Mouse (Mus musculus) neutrophil, adult 83 days (primary cell): Measurements from ENCODE around the gene Tbc1d4. TPM values are rescaled to one million over a fixed set of nuclear protein-coding genes. Genes with fewer than 3 reads are reported as not detected.

Experiments
- total RNA-seq, 2 experiments: library from RNA; stranded (reverse); gene quantifications; one replicate each; pipeline ENCODE4 v1.2.4; 2023

Gene Tbc1d4
- 1 to 10 TPM; 3.5 to 5.7 TPM for total RNA-seq

GRCm38 (mm10) chr14:101608519-101609368 lies at the start of gene Tbc1d4:
Gene Tbc1d4, minus strand, starts transcription at chr14:101609191.

DNA sequence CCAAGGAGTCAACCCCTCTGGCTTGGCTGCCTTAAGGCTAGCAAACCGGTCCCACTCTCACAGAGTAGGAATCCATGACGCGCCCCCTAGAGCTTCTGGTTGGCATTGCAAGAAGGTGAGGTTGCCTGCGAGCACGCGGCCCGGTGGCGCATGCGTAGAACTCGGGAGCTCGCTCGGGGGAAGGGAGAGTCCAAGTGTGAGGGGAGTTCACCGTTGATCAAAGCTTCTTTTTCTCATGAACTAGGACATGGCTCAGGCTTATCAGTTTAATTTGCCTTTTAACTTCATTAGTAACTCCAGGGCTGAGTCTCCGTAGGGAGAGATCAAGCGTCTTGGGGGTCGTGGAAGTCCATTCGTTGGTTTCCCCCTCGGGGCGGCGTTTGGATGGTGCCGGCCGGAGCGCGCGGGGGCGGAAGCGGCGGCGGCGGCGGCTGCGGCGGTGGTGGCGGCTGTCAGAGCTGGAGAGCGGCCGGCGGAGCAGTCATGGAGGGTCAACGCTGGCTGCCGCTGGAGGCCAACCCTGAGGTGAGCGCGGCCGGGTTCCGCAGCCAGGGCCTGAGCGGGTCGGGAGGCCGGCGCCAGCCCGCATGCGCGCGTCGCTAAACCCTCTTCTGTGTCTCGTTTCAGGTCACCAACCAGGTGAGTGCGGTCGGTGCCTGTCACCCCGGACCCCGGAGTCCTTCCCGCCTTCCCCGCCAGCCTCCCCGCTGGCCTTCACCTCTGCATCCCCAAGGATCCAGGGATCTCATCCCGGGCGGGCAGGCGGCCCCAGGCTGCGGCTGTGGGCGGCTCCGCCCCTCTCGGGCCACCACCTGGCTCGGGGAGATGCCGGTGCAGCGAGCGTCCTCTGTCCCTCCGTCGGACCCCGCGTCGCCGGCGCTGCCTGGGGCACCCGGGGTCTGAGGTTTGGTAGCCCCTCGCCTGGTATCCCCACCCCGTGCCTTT lies 44.9 kb upstream of the Tbc1d4 start, which contains the start of gene Uchl3:
Gene Uchl3 (plus strand): TSS at position 387 of the 945 bp plus-strand sequence.

GRCm38 (mm10) chr14:101640153-101640843 lies 31.3 kb upstream of the Tbc1d4 start, which contains the start of gene Commd6:
Gene Commd6, minus strand, starts transcription at chr14:101640686.

Other genes starting within 250 kb of the Tbc1d4 start
- 10 to 100 TPM; 33.0 to 35.5 TPM for gene Commd6, start 31.5 kb upstream of the Tbc1d4 start, total RNA-seq
- 10 to 100 TPM; 13.2 to 14.5 TPM for gene Uchl3, start 44.8 kb upstream of the Tbc1d4 start, total RNA-seq
- gene Gm9922, start 120.6 kb upstream of the Tbc1d4 start, total RNA-seq, result not detected
- under 1 TPM; 0.49 to 0.61 TPM for gene Lmo7, start 120.8 kb upstream of the Tbc1d4 start, total RNA-seq